Mouse (Mus musculus) testis, adult 2 months (tissue): ENCODE measurements around the gene Aurka. TPM values are rescaled to one million over a fixed set of nuclear protein-coding genes. Genes with fewer than 3 reads are reported as not detected.

Experiments used
- H3K27ac ChIP-seq: fragments of 200-500 bp; 2 replicates; pipeline ENCODE4 v1.5.1; 2012; ENCODE audit warnings: low read depth, low read length; ENCODE audit not compliant: control insufficient read depth, insufficient read depth
- H3K27me3 ChIP-seq: fragments of 200-500 bp; 2 replicates; pipeline ENCODE4 v1.6.1; 2012; ENCODE audit warnings: mild to moderate bottlenecking, low read length, moderate library complexity; ENCODE audit not compliant: control insufficient read depth, insufficient read depth
- H3K36me3 ChIP-seq: fragments of 200-500 bp; 2 replicates; pipeline ENCODE4 v1.6.1; 2012; ENCODE audit warnings: mild to moderate bottlenecking, low read length; ENCODE audit not compliant: control insufficient read depth, insufficient read depth
- H3K4me1 ChIP-seq: fragments of 200-500 bp; 2 replicates; pipeline ENCODE4 v1.6.1; 2012; ENCODE audit warnings: low read length; ENCODE audit not compliant: control insufficient read depth, insufficient read depth
- H3K4me3 ChIP-seq: fragments of 200-500 bp; 2 replicates; pipeline ENCODE4 v1.5.1; 2012; ENCODE audit warnings: low read depth, mild to moderate bottlenecking, low read length, moderate library complexity, mixed read lengths; ENCODE audit not compliant: control insufficient read depth
- CTCF ChIP-seq: fragments of 200-500 bp; IDR thresholded peaks from 2 replicates; pipeline ENCODE4 v1.5.1; 2012; ENCODE audit warnings: low read depth, mild to moderate bottlenecking, inconsistent platforms, low read length, moderate library complexity; ENCODE audit not compliant: control insufficient read depth, insufficient read depth, insufficient replicate concordance
- POLR2A ChIP-seq: fragments of 200-500 bp; IDR thresholded peaks from 2 replicates; pipeline ENCODE4 v1.6.1; 2012; ENCODE audit warnings: low read depth, mild to moderate bottlenecking, inconsistent platforms, low read length, moderate library complexity; ENCODE audit not compliant: control insufficient read depth
- polyA plus RNA-seq: library from polyadenylated mRNA; depleted of rRNA; stranded (reverse); fragments of >200 nt; gene quantifications from 2 replicates; pipeline ENCODE4 v1.2.3, GENCODE M21; 2012

The Aurka gene
- polyA plus RNA-seq, 1 experiment = 74.5 TPM

DNA sequence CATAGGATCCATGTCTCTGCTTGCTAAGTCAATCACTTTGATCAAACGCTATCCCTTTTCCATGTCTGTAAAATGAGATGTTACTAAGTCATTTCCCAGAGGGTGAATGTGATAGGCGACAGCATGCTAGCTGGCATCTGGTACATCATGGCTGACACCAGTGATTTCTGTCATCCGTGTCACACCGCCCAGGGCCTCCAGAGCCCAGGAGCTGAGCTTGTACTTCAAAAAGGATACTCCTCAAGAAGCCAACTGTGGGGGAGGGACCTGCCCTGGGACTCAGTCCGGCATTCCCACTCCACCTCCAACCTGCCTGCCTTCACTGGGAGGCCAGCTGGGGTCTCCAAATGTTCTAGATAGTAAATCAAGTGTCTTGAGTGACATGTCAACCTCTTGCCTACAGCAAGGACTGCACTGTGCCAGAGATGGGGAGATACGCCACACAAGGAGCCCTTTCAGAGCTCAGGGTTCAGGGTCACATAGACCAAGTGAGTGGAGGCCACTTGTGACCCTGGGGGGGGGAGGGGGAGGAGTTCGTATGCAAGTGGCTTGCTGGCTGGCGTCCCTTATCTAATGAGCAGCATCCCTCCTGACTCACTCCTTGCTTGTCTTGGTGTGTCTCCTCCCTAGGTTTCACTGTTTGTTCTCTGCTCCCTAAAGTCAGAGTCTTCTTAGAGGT lies 23.3 kb downstream of the Aurka start:
- no peak overlapping the region for H3K4me3 ChIP-seq

DNA sequence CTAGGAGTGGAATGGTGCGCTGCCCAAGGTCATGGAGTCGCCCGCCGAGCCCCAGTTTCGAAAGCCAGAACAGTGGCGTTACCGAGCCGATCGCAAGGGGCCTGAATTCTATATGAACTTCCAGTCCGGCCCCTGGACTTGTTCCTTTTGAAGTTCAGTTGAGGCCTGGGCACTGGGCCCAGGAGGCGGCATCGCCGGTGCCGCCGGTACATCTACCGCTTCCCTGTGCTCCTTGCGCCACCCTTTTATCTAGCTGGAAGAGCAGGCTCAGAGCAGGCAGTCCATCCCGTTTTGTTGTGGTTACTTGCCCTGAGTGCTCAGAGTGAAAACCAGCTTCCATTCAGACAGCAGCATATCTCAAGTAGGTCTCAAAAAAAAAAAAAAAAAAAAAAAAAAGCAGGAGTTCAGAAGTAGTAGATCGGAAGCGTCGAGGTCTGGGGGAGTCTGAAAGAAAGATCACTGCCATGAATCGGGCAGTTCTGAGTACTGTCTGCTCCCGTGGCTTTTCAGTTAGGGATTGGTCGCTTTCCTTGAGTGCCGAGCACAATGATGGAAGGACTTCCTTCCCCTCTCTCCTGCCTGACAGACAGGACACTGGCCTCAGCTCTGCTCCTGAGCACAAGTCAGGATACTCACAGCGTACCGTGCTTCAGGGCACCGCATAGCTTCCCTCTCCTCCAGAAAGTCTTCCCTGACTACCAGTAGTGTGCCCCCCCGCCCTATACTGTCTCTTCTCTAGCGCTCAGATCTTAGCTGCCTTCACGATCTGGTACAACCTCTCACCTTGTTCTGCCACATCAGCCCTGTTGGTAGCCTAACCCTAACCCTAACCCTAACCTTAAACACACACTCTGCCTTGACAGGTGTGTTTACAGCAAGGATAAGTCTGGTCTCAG lies 24.1 kb downstream of the Aurka start:
- peaks cover 18% of the 10 kb centered on the region for H3K4me1 ChIP-seq

More for the DNA sequence above, 23.3 kb downstream of the Aurka start:
- no peaks in the 10 kb centered on the region for H3K27me3 ChIP-seq
- peaks cover 18% of the 10 kb centered on the region for H3K4me1 ChIP-seq
- no peak for TF ChIP-seq CTCF
- no peak for TF ChIP-seq POLR2A
- no peak overlapping the region for H3K27ac ChIP-seq
- H3K36me3 ChIP-seq = no peaks in the 10 kb centered on the region

DNA sequence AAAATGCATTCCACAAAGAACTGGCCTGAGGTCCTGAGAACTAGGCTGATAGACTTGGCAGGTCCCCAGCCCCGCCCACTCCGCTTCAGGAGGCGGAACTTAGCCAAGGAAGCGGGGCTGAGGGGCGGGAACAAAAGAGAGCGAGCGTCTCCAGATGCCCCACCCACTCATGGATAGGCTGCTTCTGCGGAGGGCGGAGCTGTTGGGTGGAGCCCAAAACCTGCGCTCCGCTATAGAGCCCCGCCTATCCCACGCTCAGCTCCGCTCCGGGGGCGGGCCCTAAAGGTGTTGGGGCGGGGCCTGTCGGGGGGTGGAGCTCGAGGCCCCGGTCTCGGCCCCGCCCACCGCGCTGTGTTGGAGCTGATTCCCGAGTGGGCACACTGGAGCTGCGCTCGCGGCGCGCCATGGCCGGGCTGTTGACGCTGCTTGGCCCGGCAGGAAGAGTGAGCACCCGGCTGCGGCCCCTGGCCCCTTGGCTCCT lies 25.0 kb downstream of the Aurka start, which contains the start of gene Fam210b:
TSS of gene Fam210b (plus strand) at position 308 of the 481 bp plus-strand sequence.
- Histone ChIP-seq H3K27me3 (no peaks in the 10 kb centered on the region), H3K4me1 (peaks cover 18% of the 10 kb centered on the region), H3K4me3 (peak within 1 kb of the TSS; percentile 87), H3K27ac (peak within 1 kb of the TSS; percentile 32; the same call in 1 of the 2 replicates), H3K36me3 (no peaks in the 10 kb centered on the region)
- no peak for TF ChIP-seq CTCF
- peak; percentile 67 for TF ChIP-seq POLR2A

More for the DNA sequence above, 24.1 kb downstream of the Aurka start:
- H3K36me3 ChIP-seq = no peaks in the 10 kb centered on the region
- peak overlapping the region; percentile 87 for H3K4me3 ChIP-seq
- H3K27ac ChIP-seq = no peak overlapping the region
- TF ChIP-seq CTCF (0 out of 2 replicates have a peak, but pooled peaks have one; percentile 3), POLR2A (no peak)
- H3K27me3 ChIP-seq = no peaks in the 10 kb centered on the region

DNA sequence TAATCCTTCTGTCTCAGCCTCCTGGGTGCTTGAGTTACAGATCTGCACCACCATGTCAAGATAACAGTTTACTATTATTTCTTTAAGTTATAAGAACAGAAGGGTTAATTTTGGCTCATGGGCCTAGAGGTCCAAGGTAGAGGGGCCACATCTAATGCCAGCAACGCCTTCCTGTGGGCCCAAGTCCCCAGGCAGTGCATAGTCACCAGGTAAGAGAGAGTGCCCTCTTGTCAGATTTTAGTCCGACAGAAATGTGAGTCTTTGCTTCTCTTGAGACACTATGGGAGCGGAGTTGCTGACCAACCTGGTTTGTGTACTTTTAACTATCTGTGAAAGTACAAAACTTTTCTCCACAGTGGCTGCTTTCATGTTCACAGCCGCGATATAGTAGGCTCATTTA lies 25.7 kb downstream of the Aurka start:
- Histone ChIP-seq H3K36me3 (no peaks in the 10 kb centered on the region), H3K4me1 (peaks cover 18% of the 10 kb centered on the region), H3K27ac (peak overlapping the region; percentile 32; the same call in 1 of the 2 replicates), H3K4me3 (no peak overlapping the region), H3K27me3 (no peaks in the 10 kb centered on the region)
- TF ChIP-seq POLR2A (no peak), CTCF (no peak)

- Histone ChIP-seq H3K27ac (no peak overlapping the region), H3K4me3 (no peak overlapping the region), H3K36me3 (no peaks in the 10 kb centered on the region), H3K4me1 (peaks cover 18% of the 10 kb centered on the region), H3K27me3 (no peaks in the 10 kb centered on the region)
- TF ChIP-seq POLR2A (no peak), CTCF (no peak)
These were observed 26.6 kb downstream of the Aurka start for GRCm38 (mm10) chr2:172343751-172344150.

GRCm38 (mm10) chr2:172341606-172342005 lies 28.7 kb downstream of the Aurka start:
- Histone ChIP-seq H3K4me3 (no peak overlapping the region), H3K36me3 (no peaks in the 10 kb centered on the region), H3K4me1 (peaks cover 17% of the 10 kb centered on the region), H3K27me3 (no peaks in the 10 kb centered on the region), H3K27ac (no peak overlapping the region)
- TF ChIP-seq POLR2A (no peak), CTCF (no peak)

- TF ChIP-seq CTCF (no peak), POLR2A (no peak)
- H3K4me1 ChIP-seq = peaks cover 11% of the 10 kb centered on the region
- no peaks in the 10 kb centered on the region for H3K27me3 ChIP-seq
- H3K4me3 ChIP-seq = no peak overlapping the region
- H3K27ac ChIP-seq = no peak overlapping the region
- no peaks in the 10 kb centered on the region for H3K36me3 ChIP-seq
These were observed 29.4 kb downstream of the Aurka start for GRCm38 (mm10) chr2:172340936-172341335.
